Mouse (Mus musculus) G1E (cell line): Measurements from ENCODE around the gene N4bp2l1.

Source experiments
- CTCF ChIP-seq: IDR thresholded peaks from 2 replicates; pipeline ENCODE4 v1.5.1; 2012; ENCODE audit warnings: low read depth, low read length, inconsistent platforms, mixed read lengths
- TAL1 ChIP-seq: conservative IDR thresholded peaks from 2 replicates; pipeline ENCODE4 v1.6.1; 2012; ENCODE audit warnings: low read depth, low read length, inconsistent platforms, mixed read lengths

DNA sequence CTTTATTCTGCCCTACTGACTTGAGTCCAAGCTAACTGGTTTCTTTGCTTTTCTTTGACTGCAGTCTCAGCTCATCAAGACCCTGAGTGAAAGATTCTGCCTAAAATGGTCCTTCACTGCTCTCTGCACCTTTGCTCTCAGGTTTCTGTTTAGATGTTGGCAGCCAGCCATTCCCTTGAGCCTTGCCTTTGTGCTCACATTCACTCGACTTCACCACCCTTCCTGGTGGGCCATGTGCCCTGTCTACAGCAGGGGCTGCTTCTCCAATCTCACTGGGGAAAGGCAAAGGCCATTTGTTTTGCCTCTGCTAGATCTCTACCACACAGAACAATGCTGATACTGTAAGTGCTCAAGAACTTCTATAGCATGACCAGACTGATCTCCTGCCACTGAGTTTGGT is 25.8 kb upstream of the N4bp2l1 start:
- TF ChIP-seq CTCF, result no peak
- TF ChIP-seq TAL1, result no peak
